Mouse (Mus musculus) embryonic facial prominence, embryonic 14.5 days (tissue): ENCODE measurements at regions not wholly inside any gene's neighbourhood (a gene's known extent, or its start where the extent isn't known, plus 50 kb on each side); places are given as distances from the start of the nearest gene placed in this dataset.

Experiments
- ATAC-seq: fragments of 200-750 bp; cut with Nextera tagmentation; 2 replicates; pipeline ENCODE4 v1.8.0; 2017; ENCODE audit warnings: low read depth, moderate number of reproducible peaks, moderate TSS enrichment
- DNase-seq: peaks from one replicate; pipeline ENCODE4 v3.0.0-alpha.2; 2015; ENCODE audit warnings: low spot score
- H3K27ac ChIP-seq: fragments of 300-500 bp; sonication (generic); replicated peaks from 2 replicates; pipeline ENCODE4 v1.5.1; 2014; ENCODE audit warnings: low read depth, mild to moderate bottlenecking, low read length, moderate library complexity
- H3K27me3 ChIP-seq: fragments of 300-500 bp; sonication (generic); replicated peaks from 2 replicates; pipeline ENCODE4 v1.6.1; 2014; ENCODE audit warnings: low read length; ENCODE audit not compliant: control insufficient read depth, insufficient read depth
- H3K36me3 ChIP-seq: fragments of 300-500 bp; sonication (generic); 2 replicates; pipeline ENCODE4 v1.6.1; 2014; ENCODE audit warnings: low read length, mixed read lengths; ENCODE audit not compliant: control insufficient read depth, insufficient read depth
- H3K4me1 ChIP-seq: fragments of 300-500 bp; sonication (generic); 2 replicates; pipeline ENCODE4 v1.6.1; 2014; ENCODE audit warnings: antibody characterized with exemption, low read length; ENCODE audit not compliant: control insufficient read depth, insufficient read depth
- H3K4me2 ChIP-seq: fragments of 300-500 bp; sonication (generic); 2 replicates; pipeline ENCODE4 v1.6.1; 2014; ENCODE audit warnings: low read depth, mild to moderate bottlenecking, low read length, moderate library complexity, mixed read lengths
- H3K4me3 ChIP-seq: fragments of 300-500 bp; sonication (generic); 2 replicates; pipeline ENCODE4 v1.5.1; 2014; ENCODE audit warnings: low read depth, mild to moderate bottlenecking, low read length
- H3K9ac ChIP-seq: fragments of 300-500 bp; sonication (generic); 2 replicates; pipeline ENCODE4 v1.6.1; 2014; ENCODE audit warnings: low read depth, mild to moderate bottlenecking, low read length, moderate library complexity, mixed read lengths
- H3K9me3 ChIP-seq: fragments of 300-500 bp; sonication (generic); 2 replicates; pipeline ENCODE4 v1.6.1; 2016; ENCODE audit warnings: low read length; ENCODE audit not compliant: control insufficient read depth
- WGBS: fragments of 180-500 bp; shearing (Covaris S2); extraction: QIAGEN DNeasy Blood & Tissue Kit; methylation state at CpG from one replicate; pipeline ENCODE4 v1.1.7; 2014; 5-methylcytosine and 5-hydroxymethylcytosine counted together

GRCm38 (mm10) chr8:126683950-126684349 lies 90.2 kb upstream of the Irf2bp2 start:
- WGBS: 60% methylated on average over 4 of the region's 4 CpGs
- peak; percentile 70 for DNase-seq
- no peak for ATAC-seq

GRCm38 (mm10) chr8:126683555-126683947 lies 89.8 kb upstream of the Irf2bp2 start:
- Histone ChIP-seq H3K27me3 (no peaks in the 10 kb centered on the region), H3K4me1 (peaks cover 28% of the 10 kb centered on the region), H3K4me2 (no peak overlapping the region), H3K36me3 (no peaks in the 10 kb centered on the region), H3K9ac (no peak overlapping the region), H3K4me3 (no peak overlapping the region), H3K9me3 (no peaks in the 10 kb centered on the region), H3K27ac (peak overlapping the region; percentile 64)
- DNase-seq: no peak
- 60% methylated on average over 2 of the region's 2 CpGs for WGBS
- no peak for ATAC-seq

More at GRCm38 (mm10) chr8:126683950-126684349, 90.2 kb upstream of the Irf2bp2 start:
- Histone ChIP-seq H3K27me3 (no peaks in the 10 kb centered on the region), H3K4me3 (no peak overlapping the region), H3K9ac (no peak overlapping the region), H3K27ac (no peak overlapping the region), H3K4me1 (peaks cover 28% of the 10 kb centered on the region), H3K9me3 (no peaks in the 10 kb centered on the region), H3K4me2 (no peak overlapping the region), H3K36me3 (no peaks in the 10 kb centered on the region)

GRCm38 (mm10) chr8:126682817-126683554 lies 89.2 kb upstream of the Irf2bp2 start:
- ATAC-seq (no peak), DNase-seq (peak; percentile 57)
- no peaks in the 10 kb centered on the region for H3K9me3 ChIP-seq
- no peak overlapping the region for H3K9ac ChIP-seq
- no peak overlapping the region for H3K4me2 ChIP-seq
- H3K27me3 ChIP-seq: no peaks in the 10 kb centered on the region
- peak overlapping the region; percentile 64 for H3K27ac ChIP-seq
- H3K4me3 ChIP-seq: no peak overlapping the region
- 52% methylated on average over 9 of the region's 9 CpGs for WGBS
- H3K36me3 ChIP-seq: no peaks in the 10 kb centered on the region
- peaks cover 28% of the 10 kb centered on the region for H3K4me1 ChIP-seq

GRCm38 (mm10) chr8:126681948-126682651 lies 88.3 kb upstream of the Irf2bp2 start:
- Histone ChIP-seq H3K27ac (peak overlapping the region; percentile 64), H3K9me3 (no peaks in the 10 kb centered on the region), H3K4me2 (no peak overlapping the region), H3K36me3 (no peaks in the 10 kb centered on the region), H3K4me1 (peaks cover 28% of the 10 kb centered on the region), H3K4me3 (no peak overlapping the region), H3K27me3 (no peaks in the 10 kb centered on the region), H3K9ac (no peak overlapping the region)
- ATAC-seq: no peak
- peak; percentile 72 for DNase-seq
- 36% methylated on average over 6 of the region's 6 CpGs for WGBS

- H3K4me2 ChIP-seq: no peak overlapping the region
- H3K9me3 ChIP-seq: no peaks in the 10 kb centered on the region
- H3K4me1 ChIP-seq: peaks cover 15% of the 10 kb centered on the region
- ATAC-seq: no peak
- DNase-seq: no peak
- WGBS: 74% methylated on average over 13 of the region's 13 CpGs
- no peaks in the 10 kb centered on the region for H3K27me3 ChIP-seq
- no peak overlapping the region for H3K9ac ChIP-seq
- no peak overlapping the region for H3K4me3 ChIP-seq
- H3K27ac ChIP-seq: no peak overlapping the region
- H3K36me3 ChIP-seq: no peaks in the 10 kb centered on the region
Measured at GRCm38 (mm10) chr8:126678004-126678751, 84.4 kb upstream of the Irf2bp2 start.

GRCm38 (mm10) chr8:126675153-126675552 lies 81.4 kb upstream of the Irf2bp2 start:
- Histone ChIP-seq H3K4me2 (no peak overlapping the region), H3K27ac (no peak overlapping the region), H3K4me3 (no peak overlapping the region), H3K36me3 (no peaks in the 10 kb centered on the region), H3K9me3 (no peaks in the 10 kb centered on the region), H3K4me1 (no peaks in the 10 kb centered on the region), H3K27me3 (no peaks in the 10 kb centered on the region), H3K9ac (no peak overlapping the region)
- WGBS: 86% methylated on average over 2 of the region's 2 CpGs
- ATAC-seq (no peak), DNase-seq (no peak)

GRCm38 (mm10) chr8:126673038-126673740 lies 79.4 kb upstream of the Irf2bp2 start:
- Histone ChIP-seq H3K27ac (no peak overlapping the region), H3K4me1 (peaks cover 18% of the 10 kb centered on the region), H3K9ac (no peak overlapping the region), H3K36me3 (no peaks in the 10 kb centered on the region), H3K4me3 (no peak overlapping the region), H3K27me3 (no peaks in the 10 kb centered on the region), H3K9me3 (no peaks in the 10 kb centered on the region), H3K4me2 (no peak overlapping the region)
- DNase-seq (no peak), ATAC-seq (no peak)
- 50% methylated on average over 9 of the region's 9 CpGs for WGBS

- WGBS: 89% methylated on average over 11 of the region's 11 CpGs
Measured at GRCm38 (mm10) chr8:126671594-126671993, 77.8 kb upstream of the Irf2bp2 start.

More at GRCm38 (mm10) chr8:126671594-126671993, 77.8 kb upstream of the Irf2bp2 start:
- Histone ChIP-seq H3K9ac (no peak overlapping the region), H3K27ac (no peak overlapping the region), H3K4me2 (no peak overlapping the region), H3K36me3 (no peaks in the 10 kb centered on the region), H3K9me3 (no peaks in the 10 kb centered on the region), H3K4me1 (peaks cover 32% of the 10 kb centered on the region), H3K27me3 (no peaks in the 10 kb centered on the region), H3K4me3 (no peak overlapping the region)
- DNase-seq: no peak
- no peak for ATAC-seq
